Mouse (Mus musculus) testis, adult 2 months (tissue): ENCODE results near the gene L3mbtl1.

ENCODE experiments used
- CTCF ChIP-seq: fragments of 200-500 bp; IDR thresholded peaks from 2 replicates; pipeline ENCODE4 v1.5.1; 2012; ENCODE audit warnings: low read depth, mild to moderate bottlenecking, inconsistent platforms, low read length, moderate library complexity; ENCODE audit not compliant: control insufficient read depth, insufficient read depth, insufficient replicate concordance
- POLR2A ChIP-seq: fragments of 200-500 bp; IDR thresholded peaks from 2 replicates; pipeline ENCODE4 v1.6.1; 2012; ENCODE audit warnings: low read depth, mild to moderate bottlenecking, inconsistent platforms, low read length, moderate library complexity; ENCODE audit not compliant: control insufficient read depth

DNA sequence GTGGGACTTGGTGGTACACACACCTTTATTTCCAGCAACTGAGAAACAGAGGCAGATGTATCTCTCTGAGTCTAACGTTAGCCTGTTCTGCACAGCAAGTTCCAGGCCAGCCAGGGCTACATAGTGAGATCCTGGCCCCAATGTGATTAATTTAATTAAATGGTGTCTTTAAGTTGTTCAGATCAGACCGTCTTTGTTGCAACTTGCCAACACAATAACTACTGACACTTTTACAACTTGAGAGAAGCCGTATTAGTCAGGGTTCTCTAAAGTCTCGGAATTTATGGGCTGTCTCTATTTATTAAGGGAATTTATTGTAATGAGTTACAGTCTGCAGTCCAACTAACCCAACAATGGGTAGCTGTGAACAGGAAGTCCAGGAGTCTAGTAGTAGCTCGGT, 19.1 kb upstream of the L3mbtl1 start:
- TF ChIP-seq CTCF (no peak), POLR2A (no peak)
